Mouse (Mus musculus): ENCODE measurements at regions not wholly inside any gene's neighbourhood (a gene's known extent, or its start where the extent isn't known, plus 50 kb on each side); places are given as distances from the start of the nearest gene placed in this dataset.
A peak's percentile ranks its signal among the peaks of the same experiment; 100 is the strongest.

DNA sequence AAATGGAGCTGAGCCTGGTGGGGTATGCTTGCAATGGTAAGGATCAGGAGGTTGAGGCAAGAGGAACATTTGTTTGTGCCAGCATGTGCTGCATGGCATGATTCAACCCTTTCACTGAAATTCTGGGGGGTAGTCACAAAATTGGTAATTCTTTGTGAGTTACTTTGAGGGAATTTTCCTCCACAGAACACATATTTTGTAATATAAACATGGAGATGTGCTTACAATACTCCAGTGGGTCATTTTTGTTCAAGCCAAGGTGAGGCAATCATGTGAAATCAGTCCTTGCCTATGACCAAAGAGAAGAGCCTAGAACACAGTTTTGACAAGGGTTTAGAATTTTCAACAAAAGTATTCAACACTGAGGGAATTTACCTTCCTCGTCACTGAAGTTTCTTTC is 635.1 kb upstream of the Adgrl2 start:
- no peak for ATAC-seq (ENCODE audit: low TSS enrichment)

DNA sequence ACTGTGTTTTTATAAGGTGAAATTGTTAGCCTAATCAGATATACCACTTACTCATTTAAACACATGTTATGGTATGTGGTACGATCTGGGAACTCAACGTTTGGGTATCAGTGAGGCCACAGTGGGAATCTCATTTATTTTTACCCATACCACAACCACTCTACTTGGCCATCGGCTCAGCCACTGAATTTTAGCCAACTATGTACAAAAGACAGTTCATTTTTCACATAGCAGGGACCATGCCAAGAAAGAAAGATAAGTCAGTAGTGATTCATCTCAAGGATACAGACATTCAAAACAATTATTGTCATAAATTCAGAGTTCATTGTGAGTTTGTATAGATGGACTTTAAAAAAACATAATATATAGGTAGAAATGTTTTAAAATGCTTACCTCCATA is 634.7 kb upstream of the Adgrl2 start:
- no peak for ATAC-seq (ENCODE audit: low TSS enrichment)

DNA sequence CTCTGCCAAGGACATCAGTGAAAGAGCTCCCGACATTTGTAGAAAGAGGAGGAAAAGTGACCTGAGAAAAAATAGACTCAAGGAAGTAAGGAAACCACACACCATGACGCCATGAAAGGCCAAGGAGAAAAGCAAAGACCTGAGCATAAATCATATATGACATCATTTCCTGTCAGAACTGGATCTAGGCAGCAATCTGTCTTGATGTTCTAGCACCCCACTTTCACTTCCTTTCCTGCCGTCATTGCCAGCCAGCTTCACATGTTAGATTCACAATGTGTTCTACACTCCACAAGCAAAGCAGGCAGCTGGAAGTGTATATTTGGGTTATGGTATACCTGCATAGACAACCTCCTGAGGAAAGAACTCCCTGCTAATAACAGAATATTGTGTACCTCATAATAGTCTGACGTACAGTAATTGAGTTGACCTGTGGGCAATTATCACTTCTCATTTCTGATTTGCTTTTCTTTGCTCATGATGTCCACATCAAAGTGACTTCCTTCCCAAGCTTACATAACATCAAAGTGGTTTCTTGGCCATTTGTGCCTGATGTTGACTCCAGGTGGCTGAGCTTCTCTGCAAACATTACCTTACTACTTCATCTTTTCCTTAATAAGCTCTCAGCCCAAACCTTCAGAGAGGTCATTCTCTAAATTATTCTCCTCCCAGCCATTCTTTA is 633.6 kb upstream of the Adgrl2 start:
- no peak for ATAC-seq (ENCODE audit: low TSS enrichment)

DNA sequence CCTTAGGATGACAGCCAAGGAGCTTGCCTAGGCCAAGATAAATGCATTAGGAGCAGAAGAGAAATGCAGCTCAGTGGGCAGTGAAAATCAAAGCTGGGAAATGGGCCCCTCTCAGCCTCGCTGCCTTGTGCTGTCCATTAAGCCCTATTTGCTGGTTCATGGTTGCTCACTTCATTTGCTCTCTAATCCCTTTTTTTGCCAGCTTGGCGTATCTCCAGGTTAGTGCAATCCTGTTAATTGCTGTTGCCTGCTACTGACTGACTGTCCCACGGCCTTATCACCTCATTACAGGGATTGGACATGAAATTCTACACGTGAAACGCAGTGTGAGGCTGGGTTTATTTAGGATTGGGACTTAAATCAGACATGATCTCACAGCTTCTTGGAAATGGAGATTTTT is 613.5 kb upstream of the Adgrl2 start:
- no peak for ATAC-seq (ENCODE audit: low TSS enrichment)

DNA sequence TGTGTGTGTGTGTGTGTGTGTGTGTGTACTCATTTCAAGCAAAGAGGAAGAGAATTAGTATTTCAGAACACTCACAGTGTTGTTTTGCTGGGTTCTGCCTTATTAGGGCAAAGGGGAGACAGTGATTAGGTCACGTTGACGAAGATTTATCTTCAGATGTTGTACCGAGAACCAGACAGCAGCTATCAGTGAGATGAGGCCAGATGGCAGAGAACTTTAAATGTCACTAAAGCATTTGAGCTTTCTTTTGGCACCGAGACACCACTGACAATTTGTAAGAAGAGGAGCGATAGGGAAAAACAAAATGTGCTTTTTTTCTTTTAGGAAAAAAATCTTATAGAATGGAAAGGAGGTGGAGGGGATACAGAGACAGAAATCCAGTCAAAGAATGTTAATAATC is 610.9 kb upstream of the Adgrl2 start:
- ATAC-seq (ENCODE audit: low TSS enrichment) = no peak

DNA sequence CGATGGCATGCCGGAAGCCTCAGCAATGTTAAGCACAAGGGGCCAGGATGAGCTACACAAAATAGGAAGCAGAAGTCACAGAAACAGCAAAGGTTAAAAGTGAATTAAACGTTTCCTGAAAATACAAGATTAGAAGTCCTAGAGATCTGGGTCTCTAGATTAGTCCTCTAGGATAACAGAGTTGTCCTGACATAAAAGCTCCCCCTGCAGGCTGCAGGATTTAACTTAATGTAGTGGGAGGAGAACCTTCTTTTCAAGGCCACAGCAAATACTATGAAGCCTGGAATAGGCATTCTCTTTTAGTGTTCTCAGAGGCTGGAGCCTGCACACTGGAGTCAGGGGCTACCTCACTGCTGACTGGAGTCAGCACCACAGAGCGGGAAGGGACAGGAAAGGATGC is 604.1 kb upstream of the Adgrl2 start:
- ATAC-seq (ENCODE audit: low TSS enrichment) = no peak

DNA sequence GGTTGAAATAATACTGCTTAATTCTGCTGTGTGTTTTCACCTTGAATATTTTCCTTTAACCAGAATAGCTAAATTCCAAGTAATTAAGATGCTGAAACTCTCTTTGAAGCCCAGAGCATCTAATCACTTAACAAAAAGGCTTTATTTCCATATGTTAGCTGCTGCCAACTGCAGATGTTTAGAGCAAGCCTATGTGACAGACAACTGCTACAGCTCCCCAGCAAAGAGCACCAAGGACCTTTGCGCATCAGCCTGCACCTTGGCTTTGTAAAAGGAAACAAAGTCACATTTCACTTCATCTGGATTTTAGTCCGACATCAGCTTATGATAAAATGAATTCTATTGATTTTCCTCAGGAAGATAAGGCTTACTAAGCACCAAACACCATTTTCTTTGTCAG is 595.4 kb upstream of the Adgrl2 start:
- no peak for ATAC-seq (ENCODE audit: low TSS enrichment)

DNA sequence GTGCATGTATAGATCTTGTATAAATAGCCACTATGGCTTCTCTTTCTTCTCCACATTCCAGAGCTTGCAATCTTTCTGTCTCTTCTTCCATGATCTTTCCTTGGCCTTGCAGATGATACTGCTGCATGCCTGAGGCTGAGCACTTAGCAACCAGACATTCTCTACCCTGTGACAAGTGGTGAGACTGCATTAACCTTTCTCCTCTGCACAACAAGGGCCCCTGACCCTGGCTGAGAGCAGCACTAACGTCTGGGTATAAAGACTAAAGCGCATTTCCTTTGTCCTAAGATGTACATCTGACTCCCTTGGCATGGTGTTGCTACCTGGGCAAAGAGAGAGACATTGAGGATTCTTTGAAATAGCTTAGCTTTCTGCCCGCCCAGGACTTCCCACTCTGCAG is 590.8 kb upstream of the Adgrl2 start:
- no peak for ATAC-seq (ENCODE audit: low TSS enrichment)

DNA sequence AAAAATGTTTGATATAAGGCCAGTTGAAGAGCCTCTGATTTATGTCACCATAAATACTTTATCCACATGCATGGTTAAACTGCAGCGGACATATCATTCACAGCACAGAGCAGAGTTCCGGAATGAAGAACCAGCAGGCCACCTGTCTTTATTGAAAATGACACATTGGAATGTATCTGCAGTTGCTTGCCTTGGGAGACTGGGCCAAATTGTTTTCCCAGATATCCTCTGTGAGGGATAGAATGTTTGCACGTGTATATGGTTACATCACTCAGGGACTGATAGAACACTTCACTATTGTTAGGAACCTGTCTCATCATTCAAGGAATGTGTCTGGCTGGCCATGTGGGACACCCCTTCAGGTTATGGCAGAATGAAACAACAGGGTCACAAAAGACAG is 585.3 kb upstream of the Adgrl2 start:
- ATAC-seq (ENCODE audit: low TSS enrichment) = no peak

DNA sequence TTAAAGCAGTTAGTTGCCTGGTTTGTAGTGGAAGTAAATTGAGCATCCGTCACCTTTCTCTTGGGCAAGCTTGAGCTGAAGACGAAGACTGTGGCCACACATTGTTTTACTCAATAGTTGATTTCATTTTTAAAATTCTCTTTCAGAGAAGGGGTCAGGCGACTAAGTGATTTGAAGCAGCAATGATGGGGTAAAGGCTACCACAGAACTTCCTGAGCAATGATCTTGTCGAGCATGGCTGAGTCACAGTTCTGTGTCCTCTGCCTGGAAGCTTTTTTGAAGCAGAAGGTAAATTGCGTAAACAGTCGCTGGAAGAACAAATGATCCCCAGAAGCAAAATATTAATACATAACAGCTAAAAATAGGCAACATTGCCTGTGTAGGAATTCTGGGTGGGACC is 576.5 kb upstream of the Adgrl2 start:
- ATAC-seq (ENCODE audit: low TSS enrichment) = no peak

DNA sequence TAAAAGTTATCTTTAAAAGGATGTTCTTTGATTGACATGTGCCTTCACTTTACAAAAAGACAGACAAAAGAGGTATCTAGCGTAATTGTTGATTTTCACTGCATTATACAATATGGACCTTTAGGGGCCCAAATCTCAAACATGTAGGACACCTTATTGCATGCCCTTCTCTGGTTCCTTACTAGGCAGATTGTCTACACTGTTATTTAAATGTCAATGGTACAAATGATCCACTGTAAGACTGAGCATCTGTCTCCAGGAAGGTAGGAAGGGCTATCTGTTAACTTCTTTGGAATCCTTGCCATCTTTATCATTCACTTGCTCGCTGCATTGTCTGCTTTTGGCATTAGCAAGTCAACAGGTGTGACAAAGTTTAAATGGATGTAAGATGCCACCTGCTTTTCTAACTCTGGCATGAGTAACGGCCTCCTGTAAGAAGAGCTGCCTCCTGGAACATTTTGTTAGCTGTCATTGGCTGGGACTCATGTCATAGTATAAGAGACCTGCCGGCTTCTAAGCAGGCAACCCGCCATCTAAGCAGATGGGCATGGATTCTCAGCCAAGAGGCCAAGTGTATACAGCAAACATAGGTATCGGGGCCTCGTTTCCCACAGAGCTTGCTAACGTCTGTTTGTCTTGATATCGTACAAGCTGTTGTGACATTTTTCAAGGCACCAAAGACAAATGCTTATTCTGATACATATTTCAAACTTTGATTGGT is 560.0 kb upstream of the Adgrl2 start:
- ATAC-seq (ENCODE audit: low TSS enrichment) = no peak

DNA sequence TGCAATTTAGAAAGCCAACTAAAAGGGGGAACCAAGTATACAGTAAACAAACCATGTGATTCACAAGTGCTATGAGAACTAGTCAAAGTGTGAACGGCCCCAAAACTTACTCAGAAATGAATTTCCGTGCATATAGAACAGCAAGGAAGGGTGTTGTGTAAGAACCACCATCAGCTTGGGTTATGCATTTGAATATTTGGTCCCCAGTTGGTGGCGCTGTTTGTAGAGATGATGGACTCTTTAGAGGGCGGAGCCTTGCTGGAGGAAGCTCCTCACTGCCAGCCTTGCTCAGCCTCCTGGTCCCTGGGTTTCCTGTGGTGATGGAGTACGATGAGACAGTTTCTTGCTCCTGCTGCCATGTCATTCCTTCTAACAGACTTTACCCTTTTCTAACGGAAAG is 556.7 kb upstream of the Adgrl2 start:
- no peak for ATAC-seq (ENCODE audit: low TSS enrichment)

DNA sequence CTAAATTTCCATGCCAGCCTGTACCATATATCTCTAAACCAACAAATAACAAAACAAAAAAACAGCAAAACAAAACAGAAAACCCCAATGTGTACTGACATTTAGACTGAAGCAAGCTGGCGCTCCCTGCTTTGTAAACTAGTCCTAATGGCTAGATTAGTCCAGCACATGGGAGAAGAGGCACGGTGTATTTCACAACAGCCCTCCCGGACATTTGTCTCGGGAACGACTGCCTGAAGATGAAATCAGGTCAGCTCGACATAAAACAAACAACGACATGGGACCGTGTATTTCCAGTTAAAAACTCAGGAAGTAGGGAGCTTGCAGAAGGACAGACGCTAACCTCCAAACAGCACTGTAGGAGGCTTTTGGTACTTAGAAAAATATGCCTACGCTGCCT is 555.9 kb upstream of the Adgrl2 start:
- no peak for ATAC-seq (ENCODE audit: low TSS enrichment)

DNA sequence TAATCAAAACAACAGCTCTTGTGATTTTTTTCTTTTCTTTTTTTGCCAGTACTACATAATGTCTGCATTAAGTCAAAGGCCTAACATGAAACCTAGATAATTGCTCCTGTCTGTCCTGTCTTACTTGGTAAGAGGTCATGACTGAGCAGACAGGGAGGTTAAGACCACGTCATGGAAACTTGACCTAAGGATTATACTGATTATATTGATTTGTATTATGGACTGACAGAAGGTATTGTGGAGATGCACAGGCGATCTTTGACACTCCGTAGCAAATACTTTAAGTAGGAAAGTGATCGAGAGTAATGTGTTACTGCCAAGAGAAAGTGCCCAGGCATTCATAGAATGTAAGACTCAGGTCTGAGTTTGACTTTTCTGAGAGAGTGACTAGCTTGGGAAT is 543.8 kb upstream of the Adgrl2 start:
- ATAC-seq (ENCODE audit: low TSS enrichment) = no peak

DNA sequence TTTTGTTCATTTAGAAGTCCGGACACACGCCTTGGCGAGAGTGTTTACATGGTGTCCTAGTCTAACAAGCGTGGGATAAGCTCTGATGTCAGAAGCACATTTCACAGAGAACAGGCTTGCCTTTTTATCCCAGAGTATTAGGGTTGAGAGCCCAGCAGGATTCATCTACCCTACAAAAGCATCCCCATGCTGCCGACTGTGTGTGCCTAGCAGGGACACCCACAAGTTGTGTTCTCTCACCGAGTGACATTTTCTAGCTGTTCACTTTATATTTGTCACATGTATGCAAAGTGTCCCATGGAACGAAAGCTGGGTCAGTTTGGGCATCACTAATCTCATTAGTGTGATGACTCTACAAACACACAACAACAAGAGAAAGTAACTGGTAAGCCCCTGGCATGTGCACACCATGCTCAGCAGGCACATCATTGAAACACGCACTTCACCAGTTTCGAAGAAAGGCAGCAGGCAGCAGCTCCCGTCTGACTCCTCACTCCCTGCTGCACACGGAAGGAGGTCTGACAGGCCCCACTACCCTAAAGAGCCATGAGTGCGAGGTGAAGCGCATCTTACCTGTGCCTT is 539.8 kb upstream of the Adgrl2 start:
- ATAC-seq (ENCODE audit: low TSS enrichment) = no peak

DNA sequence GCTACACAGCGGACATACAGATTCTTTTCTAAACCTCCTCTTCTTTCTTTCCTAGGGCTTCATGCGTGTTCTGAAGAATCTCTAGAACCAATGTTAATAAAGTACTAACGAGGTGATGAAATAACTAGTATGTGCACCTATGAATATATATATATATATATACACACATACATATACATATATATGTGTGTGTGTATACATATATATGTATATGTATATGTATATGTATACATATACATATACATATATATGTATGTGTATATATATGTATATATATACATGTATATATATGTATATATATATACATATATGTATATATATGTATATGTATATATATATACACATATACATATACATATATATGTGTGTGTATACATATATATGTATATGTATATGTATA is 536.2 kb upstream of the Adgrl2 start:
- no peak for ATAC-seq (ENCODE audit: low TSS enrichment)

DNA sequence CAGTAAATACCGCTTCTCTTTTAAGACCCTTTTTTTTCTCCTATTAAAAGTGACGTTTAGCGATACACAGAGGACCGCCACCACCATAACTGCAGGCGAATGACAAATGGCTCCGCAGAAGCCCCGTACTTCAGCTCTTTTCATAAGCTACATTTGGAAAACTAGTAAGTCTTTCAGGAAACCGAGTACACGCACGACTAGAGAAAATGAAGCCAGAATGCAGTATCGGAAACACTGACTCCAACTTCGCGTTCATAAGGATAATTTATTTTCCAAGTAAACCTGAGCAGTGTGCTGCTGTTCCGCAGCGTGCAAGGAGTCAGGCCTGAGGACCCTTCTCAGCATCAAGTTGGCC is 529.2 kb upstream of the Adgrl2 start:
- peak; percentile 54 for ATAC-seq (ENCODE audit: low TSS enrichment)

DNA sequence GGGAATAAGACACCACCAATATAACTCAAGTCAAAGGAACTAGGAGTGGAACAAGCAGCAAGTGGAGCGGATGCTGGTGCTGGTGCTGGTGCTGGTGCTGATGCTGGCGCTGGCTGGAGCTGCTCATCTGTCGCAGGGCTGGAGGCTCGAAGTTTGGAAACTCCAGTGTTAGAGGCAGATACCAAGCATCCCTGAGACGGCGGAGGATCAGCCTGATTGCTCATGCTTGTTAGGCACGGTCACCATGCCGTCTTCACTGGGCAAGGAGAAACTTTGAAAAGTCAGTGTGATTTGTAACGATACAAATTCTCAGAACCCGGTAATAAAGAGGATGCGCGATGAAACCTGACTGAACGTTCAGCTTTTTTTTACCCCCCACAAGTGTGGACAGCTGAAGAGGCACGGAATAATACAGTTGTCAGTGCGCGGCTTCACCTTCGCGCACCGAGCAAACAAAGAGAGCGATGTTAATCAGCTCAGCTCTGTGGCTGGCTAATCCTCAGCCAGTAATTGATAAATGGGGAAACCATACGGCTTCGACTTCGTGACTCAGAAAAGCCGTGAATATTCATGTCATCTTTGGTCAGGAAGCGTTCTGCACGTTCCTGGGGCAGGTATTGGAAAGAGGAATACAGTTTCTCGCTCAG is 528.7 kb upstream of the Adgrl2 start:
- ATAC-seq (ENCODE audit: low TSS enrichment) = peak; percentile 90

DNA sequence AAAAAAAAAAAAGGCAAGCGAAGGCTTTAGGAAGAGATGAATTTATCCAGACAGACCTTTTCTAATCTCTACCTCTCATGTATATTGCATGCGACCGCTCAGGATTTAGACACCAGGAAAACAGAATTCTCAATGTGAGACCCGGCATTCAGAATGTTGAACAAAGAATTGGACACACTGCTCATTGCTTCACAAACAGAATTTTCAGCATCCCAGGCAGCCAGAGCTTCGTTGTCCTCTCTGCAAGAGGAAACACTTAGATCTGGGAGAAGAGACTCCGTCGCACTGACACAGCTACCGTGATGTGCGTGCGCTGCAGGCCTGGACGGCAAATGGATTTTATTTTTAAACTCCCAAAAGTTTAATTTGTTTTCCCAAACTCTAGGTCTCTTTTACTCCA is 527.2 kb upstream of the Adgrl2 start:
- ATAC-seq (ENCODE audit: low TSS enrichment) = no peak

DNA sequence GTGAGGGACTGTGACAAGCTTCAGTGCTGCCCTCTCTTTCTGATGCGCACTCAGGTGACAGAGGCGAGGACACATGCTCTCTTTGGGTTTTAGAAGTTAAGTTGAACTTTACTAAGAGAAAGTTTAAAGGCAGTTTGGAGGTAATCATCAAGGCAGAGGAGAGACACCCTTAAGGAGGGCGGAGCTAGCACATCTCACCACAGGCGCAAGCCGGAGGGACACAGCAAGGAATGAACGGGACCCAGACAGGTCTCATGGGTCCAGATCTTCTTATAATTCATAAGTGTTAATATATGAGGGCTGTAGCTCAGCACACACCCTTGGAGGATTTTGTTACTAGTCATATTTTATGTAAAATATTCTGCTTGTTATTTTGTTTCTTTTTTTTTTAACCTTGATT is 518.8 kb upstream of the Adgrl2 start:
- ATAC-seq (ENCODE audit: low TSS enrichment) = no peak

DNA sequence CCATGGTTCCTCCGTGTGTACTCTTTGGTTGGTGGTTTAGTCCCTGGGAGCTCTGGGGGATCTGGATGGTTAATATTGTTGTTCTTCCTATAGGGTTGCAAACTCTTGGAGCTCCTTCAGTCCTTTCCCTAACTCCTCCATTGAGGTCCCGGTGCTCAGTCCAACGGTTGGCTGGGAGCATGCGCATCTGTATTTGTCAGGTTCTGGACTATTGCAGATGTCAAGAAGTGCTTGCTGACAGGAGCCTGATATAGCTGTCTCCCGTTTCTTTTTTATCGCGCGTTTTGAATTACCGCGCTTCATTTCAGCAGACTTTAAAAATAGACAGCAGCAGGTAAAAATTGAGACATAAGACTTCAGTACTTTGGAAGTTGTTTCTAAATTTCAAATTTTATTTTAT is 518.3 kb upstream of the Adgrl2 start:
- no peak for ATAC-seq (ENCODE audit: low TSS enrichment)

DNA sequence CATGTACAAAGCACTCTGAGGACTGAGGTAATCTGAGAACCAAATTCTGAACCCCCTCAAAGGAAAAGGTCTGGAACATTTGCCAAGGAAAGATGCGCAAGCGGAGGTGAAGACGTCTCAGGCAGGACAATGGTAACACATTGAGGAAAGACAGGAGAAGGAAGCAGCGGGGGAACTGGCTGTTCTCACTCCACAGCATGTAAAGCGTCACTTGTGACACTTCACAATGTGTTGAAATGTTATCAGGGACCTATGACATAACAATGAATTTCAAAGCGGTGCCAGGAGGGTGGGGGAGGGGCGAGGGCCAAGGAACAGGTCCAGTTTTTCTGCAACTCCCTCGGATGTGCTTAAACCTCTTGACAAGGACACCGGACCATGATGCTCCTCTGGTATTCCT is 515.3 kb upstream of the Adgrl2 start:
- no peak for ATAC-seq (ENCODE audit: low TSS enrichment)

DNA sequence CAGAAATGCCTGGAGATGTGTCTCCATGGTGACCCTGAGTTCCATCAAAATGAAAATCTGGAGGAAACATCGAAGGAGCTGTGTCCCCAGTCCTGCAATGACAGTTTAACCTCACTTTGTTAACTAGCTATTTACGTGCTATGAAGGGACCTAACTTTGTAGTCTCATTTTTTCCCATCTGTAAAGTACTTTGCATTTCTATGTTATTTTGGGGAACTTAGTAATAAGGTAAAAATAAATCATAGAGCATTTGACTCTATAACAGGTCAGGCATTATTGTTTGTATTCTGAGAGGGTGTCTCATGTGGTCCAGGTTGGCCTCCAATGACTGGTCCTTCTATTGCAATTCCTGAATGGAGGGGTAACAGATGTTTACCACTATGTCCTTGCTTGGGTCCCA is 513.6 kb upstream of the Adgrl2 start:
- no peak for ATAC-seq (ENCODE audit: low TSS enrichment)
